Mouse (Mus musculus): ENCODE measurements around the gene Scnn1g. TPM values are rescaled to one million over a fixed set of nuclear protein-coding genes. Genes with fewer than 3 reads are reported as not detected.

Scnn1g gene
- polyA plus RNA-seq, 1 experiment: 34.8 TPM

DNA sequence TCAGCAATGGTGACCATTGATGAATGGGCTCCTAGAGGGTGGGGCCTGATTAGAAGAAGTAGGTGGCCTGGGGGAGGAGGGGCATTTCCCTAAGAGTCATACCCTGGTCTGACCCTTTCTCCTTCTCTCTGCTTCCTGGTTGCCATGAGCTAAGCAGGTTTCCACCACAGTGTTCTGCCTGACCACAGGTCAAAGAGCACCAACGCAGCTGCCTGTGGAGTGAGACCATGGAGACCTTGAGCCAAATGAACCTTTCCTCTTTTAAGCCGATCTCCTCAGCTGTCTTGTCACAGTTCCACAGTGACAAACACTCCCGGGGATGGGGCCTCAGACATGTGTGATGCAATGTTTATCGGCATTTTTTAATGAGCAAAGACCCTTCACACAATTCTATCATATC lies 68.7 kb downstream of the Scnn1g start:
- 82% methylated on average over 4 of the region's 4 CpGs for WGBS
- Histone ChIP-seq H3K4me3 (ENCODE audit: insufficient read depth, low read depth, low read length) (no peak overlapping the region), H3K36me3 (ENCODE audit: control insufficient read depth, insufficient read depth, low read length) (no peaks in the 10 kb centered on the region), H3K4me1 (ENCODE audit: control insufficient read depth, insufficient read depth, low read length) (no peaks in the 10 kb centered on the region), H3K27ac (ENCODE audit: insufficient read depth, low read depth, low read length) (no peak overlapping the region), H3K27me3 (replicated peaks; ENCODE audit: control insufficient read depth, insufficient read depth, low read length) (no peaks in the 10 kb centered on the region)
- DNase-seq: no peak
- no peak for TF ChIP-seq CTCF (conservative IDR thresholded peaks at IDR 0.05; ENCODE audit: insufficient read depth, insufficient read length, low read depth, low read length)
- TF ChIP-seq POLR2A (IDR thresholded peaks at IDR 0.05; ENCODE audit: low read depth, low read length): no peak

DNA sequence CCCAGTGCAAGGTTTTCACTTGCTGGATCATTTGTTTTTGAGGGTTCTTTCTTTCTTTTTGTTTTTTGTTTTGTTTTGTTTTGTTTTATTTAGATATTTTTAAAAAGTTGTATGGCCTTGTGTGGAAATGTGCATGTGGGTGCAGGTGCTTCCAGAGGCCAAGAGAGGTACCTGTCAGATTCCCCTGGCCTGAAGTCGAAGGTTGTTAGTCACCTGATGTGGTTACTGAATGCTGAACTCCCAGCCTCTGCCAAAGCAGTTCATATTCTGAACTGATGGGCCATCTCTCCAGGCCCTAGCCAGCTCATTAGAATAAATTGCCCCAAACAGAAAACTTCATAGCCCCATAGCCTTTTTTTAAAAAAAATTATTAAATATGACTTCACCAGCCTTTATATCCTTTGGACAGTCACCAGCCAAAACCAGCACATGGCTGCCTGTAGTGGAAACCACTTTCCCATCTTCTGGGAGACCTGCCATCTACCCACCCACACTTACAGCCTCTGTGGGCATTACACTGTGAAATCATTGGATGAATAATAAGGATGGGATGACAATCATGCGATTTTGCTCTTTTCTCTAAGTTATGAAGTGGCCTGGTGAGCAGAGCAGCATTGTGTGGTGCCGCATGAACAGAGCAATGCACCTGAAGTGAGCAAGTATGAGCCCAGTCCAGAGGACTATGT lies 71.7 kb downstream of the Scnn1g start:
- H3K27me3 ChIP-seq (replicated peaks; ENCODE audit: control insufficient read depth, insufficient read depth, low read length): no peaks in the 10 kb centered on the region
- no peaks in the 10 kb centered on the region for H3K36me3 ChIP-seq (ENCODE audit: control insufficient read depth, insufficient read depth, low read length)
- 77% methylated on average over 3 of the region's 3 CpGs for WGBS

DNA sequence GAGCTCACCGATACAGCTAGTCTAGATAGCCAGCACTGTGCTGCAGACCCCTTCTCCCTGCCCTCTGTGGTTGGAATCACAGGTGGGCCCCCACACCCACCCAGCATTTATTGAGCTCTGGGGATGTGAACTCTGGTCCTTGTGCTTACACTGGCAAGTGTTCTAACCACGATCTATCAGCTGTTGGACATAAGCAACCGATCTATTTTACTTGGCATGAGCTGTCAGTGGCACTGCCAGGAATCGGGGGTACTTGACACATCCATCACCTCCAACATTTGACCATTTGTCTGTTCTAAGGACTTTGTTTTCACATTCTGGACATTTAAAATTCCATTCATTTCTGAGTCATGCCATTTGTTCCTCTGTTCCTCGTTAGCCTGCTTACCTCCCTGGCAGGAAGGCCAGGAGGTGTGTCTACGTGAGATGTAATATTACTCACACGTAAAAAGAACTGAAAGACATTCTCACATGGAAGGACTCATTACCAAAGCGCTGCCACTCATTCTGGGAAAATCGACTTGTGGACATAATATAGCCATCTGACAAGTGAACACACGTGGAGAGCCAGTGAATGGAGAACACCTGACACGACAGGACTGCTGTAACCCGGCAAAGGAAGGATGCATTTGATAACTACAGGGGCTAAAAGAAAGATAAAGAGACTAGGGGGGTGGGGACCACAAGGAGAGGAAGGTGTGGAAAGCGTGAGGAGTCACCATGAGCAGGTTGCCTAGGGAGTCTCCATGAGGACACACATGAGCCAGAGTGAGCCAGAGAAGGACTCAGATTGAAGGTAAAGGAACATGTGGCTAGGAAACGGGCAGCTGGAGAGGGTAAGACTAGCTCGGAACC lies 73.7 kb downstream of the Scnn1g start:
- no peak overlapping the region for H3K27ac ChIP-seq (ENCODE audit: insufficient read depth, low read depth, low read length)
- H3K4me3 ChIP-seq (ENCODE audit: insufficient read depth, low read depth, low read length): no peak overlapping the region
- H3K36me3 ChIP-seq (ENCODE audit: control insufficient read depth, insufficient read depth, low read length): no peaks in the 10 kb centered on the region
- no peaks in the 10 kb centered on the region for H3K27me3 ChIP-seq (replicated peaks; ENCODE audit: control insufficient read depth, insufficient read depth, low read length)
- 71% methylated on average over 15 of the region's 15 CpGs for WGBS
- no peaks in the 10 kb centered on the region for H3K4me1 ChIP-seq (ENCODE audit: control insufficient read depth, insufficient read depth, low read length)
- TF ChIP-seq POLR2A (IDR thresholded peaks at IDR 0.05; ENCODE audit: low read depth, low read length) (no peak), CTCF (conservative IDR thresholded peaks at IDR 0.05; ENCODE audit: insufficient read depth, insufficient read length, low read depth, low read length) (no peak)
- no peak for DNase-seq

More for the DNA sequence above, 71.7 kb downstream of the Scnn1g start:
- H3K4me1 ChIP-seq (ENCODE audit: control insufficient read depth, insufficient read depth, low read length): no peaks in the 10 kb centered on the region
- H3K27ac ChIP-seq (ENCODE audit: insufficient read depth, low read depth, low read length): no peak overlapping the region
- no peak for TF ChIP-seq POLR2A (IDR thresholded peaks at IDR 0.05; ENCODE audit: low read depth, low read length)
- no peak for TF ChIP-seq CTCF (conservative IDR thresholded peaks at IDR 0.05; ENCODE audit: insufficient read depth, insufficient read length, low read depth, low read length)
- no peak for DNase-seq
- H3K4me3 ChIP-seq (ENCODE audit: insufficient read depth, low read depth, low read length): no peak overlapping the region

Other genes with a start within 250 kb of the Scnn1g start
- 3.7 and 5.8 TPM in 2 replicates for gene Usp31, start 27.2 kb upstream of the Scnn1g start, polyA plus RNA-seq (2012; rRNA removed)
- 74.7 and 92.7 TPM in 2 replicates for gene Scnn1b, start 130.6 kb downstream of the Scnn1g start, polyA plus RNA-seq (2012; rRNA removed)
- gene Cog7, start 247.2 kb downstream of the Scnn1g start, polyA plus RNA-seq (2012; rRNA removed): 39.9 and 41.7 TPM in 2 replicates